Mouse (Mus musculus): Measurements from ENCODE around the gene Heatr1. TPM values are rescaled to one million over a fixed set of nuclear protein-coding genes. Genes with fewer than 3 reads are reported as not detected.

Heatr1 gene
- 10 to 100 TPM; 23.4 to 37.0 TPM for total RNA-seq (2021)
- long read RNA-seq, partial matches to known transcripts = 1 of 1 reads
- long read RNA-seq, other reads (novel, unspliced or antisense) = 0 of 1 reads

- peak; percentile 87 to 89 for DNase-seq (ENCODE audit: low spot score in 2 of 2)
Measured at GRCm38 (mm10) chr13:12394609-12395505, at the start of gene Heatr1. TSS of gene Heatr1 (plus strand) at chr13:12395027.

GRCm38 (mm10) chr13:12346837-12347236 is 48.0 kb upstream of the Heatr1 start:
- DNase-seq (ENCODE audit: low spot score in 2 of 2) = no peak

- DNase-seq (ENCODE audit: low spot score in 2 of 2) = no peak
Measured at GRCm38 (mm10) chr13:12349197-12349824, 45.5 kb upstream of the Heatr1 start.

DNA sequence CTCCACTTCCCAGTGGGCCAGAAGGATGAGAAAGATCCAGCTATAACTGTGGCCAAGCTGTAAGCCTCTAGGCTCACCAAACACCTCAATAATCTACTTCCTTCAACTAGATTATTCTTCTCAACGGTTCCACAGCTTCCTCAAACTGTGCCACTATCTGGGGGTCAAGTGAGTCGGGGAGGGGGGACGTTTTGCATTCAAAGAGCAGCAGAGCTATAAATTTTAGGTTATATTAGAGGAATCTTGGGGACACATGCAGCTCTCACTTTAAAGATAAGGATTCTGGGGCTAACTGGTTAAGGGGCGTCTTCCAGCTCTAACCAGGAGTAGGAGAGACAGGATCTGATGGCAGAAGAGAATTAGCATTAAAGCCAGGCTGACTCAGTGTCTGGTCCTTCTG is 38.6 kb upstream of the Heatr1 start:
- no peak for DNase-seq (ENCODE audit: low spot score in 2 of 2)

DNA sequence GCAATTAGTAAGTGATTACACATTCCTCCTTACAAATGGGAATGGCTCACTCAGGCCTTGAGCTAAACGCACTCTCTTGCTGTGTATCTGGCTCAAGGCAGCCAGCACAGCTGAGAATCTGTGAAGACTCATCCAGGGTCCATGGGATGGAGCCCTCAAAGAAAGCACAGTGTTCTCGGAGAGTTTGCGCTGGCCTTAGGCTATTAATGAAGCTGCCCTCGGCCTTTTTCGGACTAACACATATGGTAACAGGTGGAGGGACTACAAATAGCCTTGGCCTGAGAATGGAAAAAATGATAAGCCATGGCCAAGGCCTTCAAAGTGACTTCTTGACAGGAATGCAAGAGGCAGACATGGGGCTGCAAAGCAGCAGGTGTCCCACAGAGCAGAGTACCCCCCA is 37.3 kb upstream of the Heatr1 start:
- no peak for DNase-seq (ENCODE audit: low spot score in 2 of 2)

DNA sequence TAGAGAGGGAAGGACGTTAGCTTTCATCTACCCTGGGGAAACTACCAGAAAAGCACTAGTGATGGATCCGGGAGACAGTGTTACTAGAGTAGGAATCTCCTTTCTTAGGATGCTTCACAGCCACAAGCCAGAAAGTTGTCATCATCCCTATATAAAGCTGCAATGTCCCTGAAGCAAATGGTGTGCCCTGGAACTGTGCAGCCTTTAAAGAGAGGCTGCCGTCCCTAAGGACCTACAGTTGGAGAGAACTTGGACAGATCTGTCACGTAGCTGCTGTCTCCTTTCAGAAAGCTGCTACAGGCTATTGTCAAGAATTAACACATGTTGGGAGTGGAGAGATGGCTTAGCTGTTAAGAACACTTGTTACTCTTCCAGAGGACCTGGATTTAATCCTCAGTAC is 33.3 kb upstream of the Heatr1 start:
- no peak for DNase-seq (ENCODE audit: low spot score in 2 of 2)

- peak in 1 of 2 experiments; percentile 18 for DNase-seq (ENCODE audit: low spot score in 2 of 2)
Measured at GRCm38 (mm10) chr13:12369041-12369621, 25.7 kb upstream of the Heatr1 start.

GRCm38 (mm10) chr13:12369930-12370329 is 24.9 kb upstream of the Heatr1 start:
- DNase-seq (ENCODE audit: low spot score in 2 of 2) = no peak

DNA sequence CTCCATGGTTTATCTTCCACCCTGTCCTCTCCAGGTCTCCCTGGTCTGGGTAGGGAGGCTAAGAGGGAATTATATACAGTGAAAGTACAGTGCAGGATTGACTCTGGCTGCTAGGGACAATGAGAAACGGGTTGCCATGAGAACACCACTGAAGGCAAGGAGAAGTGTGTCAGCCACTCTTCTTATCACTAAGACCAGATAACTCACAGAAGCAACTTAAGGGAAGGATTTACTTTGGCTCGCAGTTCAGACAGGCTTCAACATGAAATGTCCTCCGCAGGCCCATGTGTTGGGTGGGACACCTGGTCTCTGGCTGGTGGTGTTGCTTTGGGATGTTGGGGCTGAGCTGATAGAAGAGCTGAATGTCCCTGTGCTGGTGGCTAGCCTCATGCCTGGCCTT is 22.1 kb upstream of the Heatr1 start:
- DNase-seq (ENCODE audit: low spot score in 2 of 2) = no peak

DNA sequence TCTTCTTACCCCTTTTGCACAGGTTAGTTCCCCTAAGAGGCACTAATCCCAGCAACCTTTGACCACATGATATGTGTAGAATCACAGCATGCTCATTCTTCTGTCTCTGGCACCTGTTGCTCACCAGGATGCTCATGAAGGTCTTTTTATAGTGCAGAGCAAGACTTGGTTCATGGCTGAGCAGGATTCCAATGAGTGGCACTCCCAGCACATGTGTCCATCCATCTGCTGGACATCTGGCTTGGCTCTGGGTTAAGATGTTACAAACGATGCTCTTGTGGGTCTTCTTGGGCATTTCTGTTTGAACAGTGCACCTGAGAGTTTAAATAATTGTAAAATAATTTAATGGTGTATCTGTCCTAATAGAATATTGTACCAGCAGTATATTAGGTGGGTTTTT is 18.0 kb upstream of the Heatr1 start:
- DNase-seq (ENCODE audit: low spot score in 2 of 2) = no peak

DNA sequence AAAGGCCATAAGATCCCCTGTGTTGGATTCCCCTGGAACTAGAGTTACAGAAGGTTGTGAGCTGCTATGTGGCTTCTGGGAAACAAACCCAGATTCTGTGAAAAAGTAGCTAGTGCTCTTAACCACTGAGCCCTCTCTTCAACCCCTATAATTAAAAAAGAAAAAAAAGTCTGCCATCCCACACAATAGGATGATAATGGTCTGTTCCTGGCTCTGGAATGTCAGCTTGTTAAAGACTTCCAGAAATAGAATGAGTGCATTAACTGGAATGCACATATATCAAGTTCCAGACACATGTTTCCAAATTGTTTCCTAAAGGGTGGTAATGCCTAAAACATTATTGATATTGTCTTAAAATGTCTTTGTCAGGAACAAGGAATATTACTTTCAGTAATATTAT is 10.0 kb upstream of the Heatr1 start:
- no peak for DNase-seq (ENCODE audit: low spot score in 2 of 2)

- DNase-seq (ENCODE audit: low spot score in 2 of 2) = peak in 1 of 2 experiments; percentile 25
Measured at GRCm38 (mm10) chr13:12386286-12386685, 8.5 kb upstream of the Heatr1 start.

DNA sequence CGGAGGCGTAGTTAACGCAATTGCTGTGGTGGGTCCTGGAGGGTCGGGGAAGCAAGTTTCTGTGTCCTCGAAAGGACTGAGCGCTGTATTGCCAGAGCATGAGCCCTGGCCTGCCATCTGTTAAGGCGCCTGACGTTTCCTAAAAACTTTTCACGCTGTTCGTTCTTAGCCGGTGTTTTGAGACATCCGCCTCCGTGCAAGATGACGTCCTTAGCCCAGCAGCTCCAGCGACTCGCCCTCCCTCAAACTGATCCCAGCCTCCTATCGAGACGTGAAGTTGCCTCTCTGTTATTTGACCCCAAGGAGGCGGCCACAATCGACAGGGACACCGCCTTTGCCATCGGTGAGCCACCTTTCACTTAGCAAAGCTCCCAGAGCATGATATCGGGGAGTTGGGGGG is 744 bp downstream of the Heatr1 start:
- DNase-seq (ENCODE audit: low spot score in 2 of 2) = no peak

GRCm38 (mm10) chr13:12408343-12409066 is 13.7 kb downstream of the Heatr1 start:
- DNase-seq (ENCODE audit: low spot score in 2 of 2) = no peak

- no peak for DNase-seq (ENCODE audit: low spot score in 2 of 2)
Measured at GRCm38 (mm10) chr13:12412016-12412415, 17.2 kb downstream of the Heatr1 start.

DNA sequence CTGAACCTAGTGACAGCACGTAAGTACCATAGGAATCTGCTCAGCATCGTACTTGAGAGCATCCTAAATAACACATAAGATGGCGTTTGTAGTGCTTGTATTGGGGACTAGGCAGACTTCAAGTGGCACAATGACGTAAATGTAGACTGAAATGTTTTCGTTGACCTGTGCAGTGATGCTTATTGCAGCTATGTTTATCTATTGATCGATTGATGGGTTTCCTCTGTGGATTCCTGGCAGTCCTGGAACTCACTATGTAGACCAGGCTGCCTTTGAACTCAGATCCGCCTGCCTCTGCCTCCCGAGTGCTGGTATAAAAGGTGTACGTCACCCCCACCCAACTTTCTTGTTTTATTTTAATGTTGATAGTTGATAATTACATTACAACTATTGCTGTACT is 25.8 kb downstream of the Heatr1 start:
- no peak for DNase-seq (ENCODE audit: low spot score in 2 of 2)

DNA sequence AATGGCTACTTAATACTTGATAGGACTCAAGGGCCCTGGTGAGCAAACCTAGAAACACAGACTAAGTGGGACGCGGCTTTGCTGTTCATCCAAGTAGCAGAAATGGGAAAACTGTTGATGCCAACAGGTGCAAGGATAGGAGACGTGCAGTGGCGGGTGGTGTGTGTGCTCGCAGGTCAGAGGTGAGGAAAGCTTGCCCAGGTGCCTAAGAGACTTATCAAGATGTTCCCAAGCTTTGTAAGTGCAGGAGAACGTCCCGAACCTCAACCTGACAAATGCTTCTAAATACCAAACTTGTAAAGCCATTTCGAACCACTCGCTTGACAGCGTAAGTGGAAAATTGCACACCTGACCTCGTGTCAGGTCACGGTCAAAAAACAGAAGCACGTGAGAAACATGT is 33.7 kb downstream of the Heatr1 start:
- DNase-seq (ENCODE audit: low spot score in 2 of 2) = no peak

DNA sequence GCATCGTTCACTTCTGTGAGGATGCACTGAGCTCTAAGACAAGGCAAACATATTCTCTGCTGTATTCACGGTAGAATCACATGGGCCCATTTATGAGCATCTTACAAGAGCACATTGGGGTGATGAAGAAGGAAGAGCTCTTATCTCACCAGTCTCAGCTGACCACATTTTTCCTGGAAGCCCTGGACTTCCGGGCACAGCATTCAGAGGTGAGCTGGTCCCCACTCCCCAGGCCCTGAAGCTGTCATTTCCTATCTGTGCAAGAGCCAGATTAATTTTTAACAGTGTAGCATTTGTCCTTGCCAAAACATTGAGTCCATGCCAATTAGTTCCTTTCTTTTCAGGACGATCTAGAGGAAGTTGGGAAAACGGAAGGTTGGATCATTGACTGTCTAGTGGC is 39.0 kb downstream of the Heatr1 start:
- no peak for DNase-seq (ENCODE audit: low spot score in 2 of 2)

DNA sequence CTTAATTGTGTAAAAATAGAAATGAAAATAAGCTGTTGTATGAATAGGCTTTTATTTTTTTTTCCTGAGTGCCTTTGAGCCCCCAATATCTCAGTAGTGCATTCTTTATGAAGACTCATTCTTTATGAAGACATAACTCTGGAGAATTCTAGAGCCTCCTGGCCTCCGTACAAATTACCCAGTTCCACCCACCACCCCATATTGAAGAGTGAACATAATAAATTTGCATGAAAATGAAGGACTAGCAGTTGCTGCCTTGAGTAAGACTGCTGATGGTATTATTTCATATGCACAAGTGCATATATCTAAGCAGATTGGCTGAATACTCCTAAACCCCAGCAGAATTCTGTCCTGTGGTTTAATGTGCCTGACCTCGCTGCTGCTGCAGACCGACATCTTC is 44.8 kb downstream of the Heatr1 start:
- DNase-seq (ENCODE audit: low spot score in 2 of 2) = no peak

- no peak for DNase-seq (ENCODE audit: low spot score in 2 of 2)
Measured at GRCm38 (mm10) chr13:12440813-12441212, 46.0 kb downstream of the Heatr1 start.

DNA sequence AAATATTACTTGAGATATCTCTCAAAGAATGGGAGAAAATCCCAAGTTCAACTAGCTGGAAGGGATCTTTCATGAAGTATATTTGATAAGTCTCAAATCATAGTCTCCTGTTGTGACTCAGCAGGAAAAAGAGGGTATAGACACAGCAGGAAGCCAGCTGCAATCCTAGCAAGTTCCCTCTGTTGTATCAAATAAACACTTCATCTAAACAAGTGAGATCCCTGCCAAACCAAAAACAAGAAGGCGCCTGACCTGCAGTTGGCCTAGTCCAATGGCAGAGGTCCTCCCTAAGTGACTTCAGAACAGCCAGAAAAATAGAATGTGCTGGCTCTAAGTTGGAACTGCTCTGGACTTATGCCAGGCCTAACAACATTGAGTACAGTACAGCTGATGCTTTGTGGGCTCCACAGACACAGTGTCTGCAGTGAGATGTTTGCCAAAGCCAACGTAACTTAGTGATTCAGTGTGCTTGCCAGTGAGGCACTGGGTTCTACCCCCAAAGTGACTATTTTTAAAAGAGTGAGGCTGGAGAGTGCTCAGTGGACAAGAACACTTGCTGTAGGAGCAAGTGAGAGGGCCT is 47.3 kb downstream of the Heatr1 start:
- peak in 1 of 2 experiments; percentile 29 for DNase-seq (ENCODE audit: low spot score in 2 of 2)

Measured in layer of hippocampus, postnatal 10 days (tissue).